Mouse (Mus musculus): ENCODE measurements around the gene Dynll1. TPM values are rescaled to one million over a fixed set of nuclear protein-coding genes. Genes with fewer than 3 reads are reported as not detected.

Gene Dynll1
- total RNA-seq, 2 experiments from 2014 or later: 219 to 273 TPM

DNA sequence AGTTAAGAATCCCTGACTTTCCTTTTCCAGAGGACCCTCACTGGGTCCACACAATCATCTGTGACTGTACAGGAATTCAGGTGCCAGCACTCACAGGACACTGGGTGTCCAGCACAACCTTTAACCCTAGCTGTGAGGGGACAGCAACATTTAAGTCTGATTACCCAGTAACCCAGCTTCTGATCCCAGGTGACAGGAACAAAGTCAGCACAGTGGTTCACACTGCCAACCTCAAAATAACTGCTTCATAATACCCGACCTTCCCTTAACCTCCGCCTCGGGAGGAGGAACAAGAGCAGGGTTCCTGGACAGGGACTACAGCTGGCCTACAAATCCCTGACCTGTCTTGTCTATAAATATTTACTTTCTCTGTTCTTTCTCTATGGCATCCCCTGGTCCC is 32.5 kb downstream of the Dynll1 start:
- no peak for DNase-seq (ENCODE audit: low spot score in 2 of 2)

DNA sequence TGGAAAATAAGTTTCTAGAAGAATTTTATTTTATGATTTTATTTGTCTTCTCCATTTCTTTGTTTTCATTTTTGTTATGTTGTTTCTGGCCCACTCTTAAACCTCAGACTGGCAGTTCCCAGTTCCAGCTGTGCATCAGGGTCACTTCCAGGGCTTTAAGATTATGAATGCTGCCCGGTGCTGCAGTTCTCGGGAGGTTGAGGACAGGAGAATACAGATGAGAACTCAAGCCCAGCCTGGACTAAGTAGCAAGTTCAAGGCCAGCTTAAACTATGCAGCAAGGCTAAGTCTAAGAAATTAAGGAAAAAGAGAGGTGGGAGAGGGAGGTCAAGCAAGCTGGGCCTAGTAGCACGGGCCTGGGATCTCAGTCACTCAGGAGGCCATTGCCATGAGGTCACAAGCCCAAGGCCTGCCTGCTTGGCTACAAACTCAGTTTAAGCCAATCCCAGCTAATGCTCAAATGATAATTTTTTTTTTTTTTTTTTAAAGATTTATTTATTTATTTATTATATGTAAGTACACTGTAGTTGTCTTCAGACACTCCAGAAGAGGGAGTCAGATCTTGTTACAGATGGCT is 33.2 kb downstream of the Dynll1 start:
- DNase-seq (ENCODE audit: low spot score in 2 of 2): no peak

- no peak for DNase-seq (ENCODE audit: low spot score in 2 of 2)
Measured at GRCm38 (mm10) chr5:115266787-115267468, 33.9 kb downstream of the Dynll1 start.

DNA sequence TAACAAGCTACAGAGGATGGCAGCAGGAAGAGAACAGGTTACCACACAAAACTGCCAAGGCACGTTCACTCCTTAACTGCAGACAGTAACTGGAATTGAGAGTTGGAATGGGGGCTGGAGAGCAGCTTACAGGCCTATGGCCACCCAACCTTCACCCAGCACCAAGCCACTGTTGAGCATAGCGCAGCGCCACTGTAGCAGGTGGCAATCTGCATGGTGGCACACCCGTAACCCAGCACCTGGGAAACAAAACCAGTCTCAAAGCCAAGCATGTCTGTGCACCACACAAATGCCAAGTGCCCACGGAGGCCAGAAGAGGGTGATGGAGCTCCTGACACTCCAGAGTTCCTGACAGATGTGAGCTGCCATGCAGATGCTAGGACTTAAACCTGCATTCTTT is 34.5 kb downstream of the Dynll1 start:
- DNase-seq (ENCODE audit: low spot score in 2 of 2): no peak

DNA sequence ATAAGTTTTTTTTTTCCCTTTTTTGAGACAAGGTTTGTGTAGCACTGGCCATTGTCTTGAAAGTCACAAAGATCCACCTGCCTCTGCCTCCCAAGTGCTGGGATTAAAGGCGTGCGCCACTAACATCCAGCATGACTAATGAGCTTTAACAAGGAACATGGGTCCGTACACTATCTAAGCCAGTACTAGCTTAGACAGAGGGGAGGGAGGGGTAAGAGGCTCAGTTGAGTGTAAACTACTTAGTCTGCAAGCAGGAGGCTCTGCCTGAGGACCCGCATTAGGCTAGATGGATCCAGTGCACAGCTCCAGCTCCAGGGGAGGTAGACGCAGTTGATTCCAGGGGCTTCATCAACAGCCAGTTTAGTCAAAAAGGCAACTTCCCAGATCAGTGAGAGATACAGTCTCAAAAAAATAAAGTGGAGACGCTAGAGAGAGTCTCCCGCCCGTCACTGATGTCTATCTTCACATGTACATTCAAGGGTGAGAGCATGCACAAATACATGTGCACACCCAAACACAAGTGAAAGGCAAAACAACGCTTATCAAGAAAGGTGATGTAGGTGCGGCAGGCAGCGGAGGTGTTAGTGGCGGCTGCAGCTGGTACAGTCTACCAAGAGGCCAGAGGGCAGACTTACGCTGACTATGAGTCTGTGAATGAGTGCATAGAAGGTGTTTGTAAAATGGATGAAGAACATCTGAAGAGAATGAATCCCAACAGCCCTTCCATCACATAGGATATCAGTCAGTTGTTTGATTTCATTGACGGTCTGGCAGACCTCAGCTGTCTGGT is 38.1 kb downstream of the Dynll1 start:
- DNase-seq (ENCODE audit: low spot score in 2 of 2): no peak

DNA sequence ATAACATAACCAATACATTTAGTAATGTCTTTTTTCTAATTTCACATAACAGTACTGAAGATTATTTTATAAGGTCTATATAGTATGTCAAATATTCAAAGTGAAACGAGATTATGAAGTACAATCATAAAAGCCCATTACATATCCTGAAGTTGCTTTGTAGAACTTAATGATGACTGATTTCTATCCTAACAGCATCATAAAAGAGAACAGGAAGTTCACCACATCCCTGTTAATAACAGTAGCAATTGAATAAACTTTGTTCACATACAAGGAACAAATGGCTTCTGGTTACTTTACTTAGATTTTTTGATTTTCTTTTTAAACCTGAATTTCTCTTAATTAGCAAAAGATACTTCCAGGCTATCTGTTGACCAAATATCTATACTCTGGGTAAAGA is 38.9 kb downstream of the Dynll1 start:
- DNase-seq (ENCODE audit: low spot score in 2 of 2): no peak

- no peak for DNase-seq (ENCODE audit: low spot score in 2 of 2)
Measured at GRCm38 (mm10) chr5:115261141-115261540, 39.7 kb downstream of the Dynll1 start.

- DNase-seq (ENCODE audit: low spot score in 2 of 2): no peak
Measured at GRCm38 (mm10) chr5:115260356-115260755, 40.4 kb downstream of the Dynll1 start.

GRCm38 (mm10) chr5:115256909-115257546 is 43.8 kb downstream of the Dynll1 start:
- no peak for DNase-seq (ENCODE audit: low spot score in 2 of 2)

- DNase-seq (ENCODE audit: low spot score in 2 of 2): no peak
Measured at GRCm38 (mm10) chr5:115255472-115255871, 45.3 kb downstream of the Dynll1 start.

Other genes with a start within 250 kb of the Dynll1 start
- under 1 TPM in 1 of 2 experiments, not detected in 1; 0.73 TPM for gene Gm10401, start 202.7 kb downstream of the Dynll1 start, total RNA-seq (2021)
- gene Acads, start 181.7 kb downstream of the Dynll1 start, total RNA-seq (2021): 100 to 1,000 TPM; 166 to 191 TPM
- 10 to 100 TPM; 35.1 to 39.1 TPM for gene Unc119b, start 166.0 kb downstream of the Dynll1 start, total RNA-seq (2021)
- gene Mlec, start 142.8 kb downstream of the Dynll1 start, total RNA-seq (2021): 100 to 1,000 TPM; 208 to 242 TPM
- 1 to 10 TPM; 4.5 to 5.0 TPM for gene Cabp1, start 106.6 kb downstream of the Dynll1 start, total RNA-seq (2021)
- 10 to 100 TPM; 45.9 to 46.8 TPM for gene Pop5, start 65.2 kb downstream of the Dynll1 start, total RNA-seq (2021)
- gene Rnf10, start 28.1 kb downstream of the Dynll1 start, total RNA-seq (2021): 100 to 1,000 TPM; 214 to 224 TPM
- gene Coq5, start 21.3 kb downstream of the Dynll1 start, total RNA-seq (2021): 10 to 100 TPM; 54.4 to 59.8 TPM
- 10 to 100 TPM; 83.9 to 87.4 TPM for gene Srsf9, start 26.2 kb upstream of the Dynll1 start, total RNA-seq (2021)
- 10 to 100 TPM; 19.1 to 20.3 TPM for gene Gatc, start 40.2 kb upstream of the Dynll1 start, total RNA-seq (2021)
- gene Triap1, start 40.2 kb upstream of the Dynll1 start, total RNA-seq (2021): 10 to 100 TPM; 35.1 to 39.6 TPM
- 100 to 1,000 TPM; 720 to 752 TPM for gene Cox6a1, start 48.0 kb upstream of the Dynll1 start, total RNA-seq (2021)
- 10 to 100 TPM; 27.0 to 33.2 TPM for gene Msi1, start 128.6 kb upstream of the Dynll1 start, total RNA-seq (2021)
- gene Pla2g1b, start 165.3 kb upstream of the Dynll1 start, total RNA-seq (2021): 10 to 100 TPM in 1 of 2 experiments, not detected in 1; 13.7 TPM
- gene Sirt4, start 183.7 kb upstream of the Dynll1 start, total RNA-seq (2021): 10 to 100 TPM; 29.9 to 31.3 TPM
- gene Pxn, start 205.7 kb upstream of the Dynll1 start, total RNA-seq (2021): 10 to 100 TPM; 77.6 to 82.4 TPM